Mouse (Mus musculus) forelimb bud, embryonic 11.5 days (tissue): Measurements from ENCODE around the gene Vmn1r125.
"Not testable (repeated sequence)": the region's sequence is repeated elsewhere in the genome, so short reads cannot be mapped to it uniquely, and the experiment has no call there.

Experiments used
- DNase-seq: peaks from one replicate; pipeline ENCODE4 v3.0.0-alpha.2; 2012; ENCODE audit warnings: low read depth, low spot score

Vmn1r125 gene

DNA sequence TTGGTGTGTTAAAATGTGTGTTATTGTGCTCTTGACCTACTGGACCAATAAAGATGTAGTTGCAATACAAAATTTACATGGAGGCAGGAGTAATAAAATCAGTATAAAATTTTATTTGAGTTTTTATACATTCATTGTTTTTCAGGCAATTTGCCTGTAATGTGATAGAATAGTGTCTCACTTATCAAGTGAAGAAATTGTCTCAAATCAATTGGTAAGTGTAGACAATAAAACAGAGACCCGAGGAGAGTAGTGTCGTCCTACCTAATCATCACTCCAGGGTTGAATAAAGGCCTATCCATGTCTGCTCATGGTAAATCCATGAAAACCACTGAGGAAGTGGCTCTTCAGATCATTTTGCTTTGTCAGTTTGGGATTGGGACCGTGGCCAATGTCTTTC lies at the start of gene Vmn1r125:
Gene Vmn1r125, plus strand, starts transcription at position 301 of the 400 bp plus-strand sequence.
- DNase-seq = not testable (repeated sequence)

DNA sequence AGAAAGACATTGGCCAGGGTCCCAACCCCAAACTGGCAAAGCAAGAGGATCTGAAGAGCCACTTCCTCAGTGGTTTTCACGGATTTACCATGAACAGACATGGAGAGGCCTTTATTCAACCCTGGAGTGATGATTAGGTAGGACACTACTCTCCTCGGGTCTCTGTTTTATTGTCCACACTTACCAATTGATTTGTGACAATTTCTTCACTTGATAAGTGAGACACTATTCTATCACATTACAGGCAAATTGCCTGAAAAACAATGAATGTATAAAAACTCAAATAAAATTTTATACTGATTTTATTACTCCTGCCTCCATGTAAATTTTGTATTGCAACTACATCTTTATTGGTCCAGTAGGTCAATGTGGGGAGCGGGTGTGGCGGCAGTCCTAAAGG lies 11.5 kb upstream of the Vmn1r125 start, which contains the start of gene Vmn1r124:
Gene Vmn1r124, minus strand, starts transcription at position 101 of the 400 bp plus-strand sequence.
- not testable (repeated sequence) for DNase-seq

- not testable (repeated sequence) for DNase-seq
Measured at GRCm38 (mm10) chr7:21301367-21301766, 29.4 kb downstream of the Vmn1r125 start, which contains the start of gene Vmn1r126. Vmn1r126 (minus strand) TSS chr7:21301467.

DNA sequence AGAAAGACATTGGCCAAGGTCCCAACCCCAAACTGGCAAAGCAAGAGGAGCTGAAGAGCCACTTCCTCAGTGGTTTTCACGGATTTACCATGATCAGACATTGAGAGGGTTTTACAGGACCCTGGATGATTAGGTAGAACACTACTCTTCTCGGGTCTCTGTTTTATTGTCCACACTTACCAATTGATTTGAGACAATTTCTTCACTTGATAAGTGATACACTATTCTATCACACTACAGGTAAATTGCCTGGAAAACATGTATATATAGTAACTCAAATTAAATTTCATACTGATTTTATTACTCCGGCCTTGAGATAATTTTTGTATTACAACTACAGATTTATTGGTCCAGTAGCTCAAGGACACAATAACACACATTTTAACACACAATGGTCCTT lies 47.8 kb downstream of the Vmn1r125 start, which contains the start of gene Vmn1r127:
Gene Vmn1r127, minus strand, starts transcription at position 101 of the 400 bp plus-strand sequence.
- DNase-seq = not testable (repeated sequence)
